Mouse (Mus musculus) embryonic fibroblast, embryonic 13.5 days (primary cell): ENCODE data around the gene Lef1. TPM values are rescaled to one million over a fixed set of nuclear protein-coding genes. Genes with fewer than 3 reads are reported as not detected.

Source experiments
- H3K27ac ChIP-seq: 2 replicates; pipeline ENCODE4 v1.5.1; 2012; ENCODE audit warnings: low read length, control low read depth, inconsistent platforms; ENCODE audit not compliant: insufficient read depth
- H3K4me1 ChIP-seq: 2 replicates; pipeline ENCODE4 v1.6.1; 2011; ENCODE audit warnings: low read length; ENCODE audit not compliant: control insufficient read depth, insufficient read depth
- H3K4me3 ChIP-seq: 2 replicates; pipeline ENCODE4 v1.5.1; 2011; ENCODE audit warnings: mild to moderate bottlenecking, control low read depth, low read length; ENCODE audit not compliant: insufficient read depth
- CTCF ChIP-seq: IDR thresholded peaks from 2 replicates; pipeline ENCODE4 v1.5.1; 2011; ENCODE audit warnings: mild to moderate bottlenecking, control low read depth, low read length, moderate library complexity, borderline replicate concordance; ENCODE audit not compliant: insufficient read depth
- POLR2A ChIP-seq: IDR thresholded peaks from 2 replicates; pipeline ENCODE4 v1.6.1; 2011; ENCODE audit warnings: low read depth, mild to moderate bottlenecking, control low read depth, low read length, moderate library complexity
- polyA plus RNA-seq: library from polyadenylated mRNA; stranded (reverse); fragments of >200 nt; gene quantifications from 2 replicates; pipeline ENCODE4 v1.2.4, GENCODE M21; 2011; ENCODE audit warnings: low read depth; ENCODE audit not compliant: missing spikeins, insufficient read length

The Lef1 gene
- polyA plus RNA-seq, 1 experiment: 1.7 TPM

GRCm38 (mm10) chr3:131237061-131237460 is 126.8 kb downstream of the Lef1 start:
- H3K4me3 ChIP-seq: no peak overlapping the region
- H3K27ac ChIP-seq: no peak overlapping the region
- TF ChIP-seq POLR2A (no peak), CTCF (no peak)
- H3K4me1 ChIP-seq: no peaks in the 10 kb centered on the region

DNA sequence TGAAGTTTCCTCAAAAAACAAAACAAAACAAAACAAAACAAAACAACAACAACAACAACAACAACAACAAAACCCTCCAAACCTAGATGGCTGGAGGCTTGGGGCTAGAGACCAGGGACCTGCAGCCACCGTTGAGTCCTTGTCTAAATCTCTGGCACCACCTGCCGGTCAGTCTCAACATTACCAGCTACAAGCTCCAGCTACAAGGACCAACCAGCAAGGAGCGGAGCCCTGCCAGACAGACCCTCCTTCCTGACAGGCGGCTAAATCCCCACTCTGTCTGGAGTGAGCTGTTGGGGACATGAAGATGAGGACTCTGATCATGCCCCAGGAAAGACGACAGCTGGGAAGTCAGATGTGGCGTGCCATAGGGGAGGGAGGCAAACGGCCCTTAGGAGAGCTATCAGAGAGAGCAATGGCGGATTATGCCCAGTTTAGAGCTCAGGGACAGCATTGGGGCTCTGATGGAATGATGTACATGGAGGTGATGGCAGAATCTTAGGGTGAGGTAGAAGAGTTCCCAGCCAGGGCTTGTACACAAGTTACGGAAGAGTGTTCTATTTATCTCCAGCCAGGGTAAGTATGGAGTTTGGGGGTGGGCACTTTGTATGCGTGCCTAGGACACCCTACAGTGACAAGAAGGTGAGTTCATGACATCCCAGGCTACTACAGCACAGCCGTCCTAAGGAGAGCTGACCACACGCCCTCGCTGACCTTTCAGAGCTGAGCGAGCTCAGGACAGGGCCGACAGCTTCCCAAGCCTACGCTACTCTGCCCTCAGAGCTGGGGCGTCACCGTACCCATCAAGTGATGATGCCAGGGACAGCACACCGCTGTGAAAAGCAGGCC is 127.7 kb downstream of the Lef1 start:
- TF ChIP-seq POLR2A (no peak), CTCF (peak; percentile 83)
- no peak overlapping the region for H3K27ac ChIP-seq
- H3K4me1 ChIP-seq: no peaks in the 10 kb centered on the region
- H3K4me3 ChIP-seq: no peak overlapping the region

GRCm38 (mm10) chr3:131245766-131246578 is 135.7 kb downstream of the Lef1 start:
- Histone ChIP-seq H3K4me3 (no peak overlapping the region), H3K27ac (no peak overlapping the region), H3K4me1 (no peaks in the 10 kb centered on the region)
- no peak for TF ChIP-seq POLR2A
- TF ChIP-seq CTCF: peak; percentile 92

DNA sequence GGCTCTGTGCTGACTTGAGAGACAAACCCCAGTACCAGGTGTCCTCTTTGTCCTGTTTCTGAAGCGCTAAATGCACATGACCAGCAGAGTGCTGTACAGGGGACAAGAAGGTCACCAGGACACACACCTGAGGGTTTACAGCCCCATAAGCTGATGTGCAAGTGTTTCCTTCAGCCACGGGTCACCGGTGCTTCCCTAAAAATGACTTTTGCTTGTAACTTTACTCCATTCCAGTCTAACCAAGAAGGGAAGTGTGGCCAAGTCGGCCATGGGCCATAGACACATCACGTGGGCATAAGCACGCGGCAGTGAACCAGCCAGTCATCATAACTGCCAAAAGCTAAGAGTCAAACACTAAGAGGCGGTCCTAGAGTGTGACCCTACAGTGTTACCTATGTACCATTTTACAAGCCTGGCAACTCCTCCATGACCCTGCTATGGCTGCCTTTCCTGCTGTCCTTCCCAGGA is 136.3 kb downstream of the Lef1 start:
- TF ChIP-seq POLR2A: no peak
- no peak for TF ChIP-seq CTCF
- H3K27ac ChIP-seq: no peak overlapping the region
- H3K4me1 ChIP-seq: no peaks in the 10 kb centered on the region
- no peak overlapping the region for H3K4me3 ChIP-seq

DNA sequence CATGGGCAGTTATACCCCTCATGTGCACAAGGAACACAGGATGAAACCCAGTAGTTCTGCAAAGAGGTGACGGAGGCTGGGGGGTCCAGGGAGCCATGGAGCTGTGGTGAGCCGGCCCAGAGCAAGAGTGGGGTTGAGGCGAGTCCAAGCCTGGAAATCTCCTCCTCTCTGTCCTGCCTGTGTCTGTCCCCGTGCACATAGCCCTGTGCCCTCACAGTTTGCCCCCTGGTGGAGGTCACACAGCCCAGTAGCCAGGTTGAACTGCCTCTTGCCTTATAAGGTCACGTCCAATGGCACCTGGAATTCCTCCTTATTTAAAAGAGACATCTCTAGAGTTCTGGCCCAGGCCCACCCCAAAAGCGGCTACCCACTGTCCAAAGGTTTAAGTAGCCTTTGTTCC is 137.2 kb downstream of the Lef1 start:
- Histone ChIP-seq H3K4me3 (no peak overlapping the region), H3K27ac (no peak overlapping the region), H3K4me1 (no peaks in the 10 kb centered on the region)
- TF ChIP-seq POLR2A: no peak
- TF ChIP-seq CTCF: no peak

- no peak overlapping the region for H3K4me3 ChIP-seq
- TF ChIP-seq CTCF: no peak
- TF ChIP-seq POLR2A: no peak
- no peak overlapping the region for H3K27ac ChIP-seq
- no peaks in the 10 kb centered on the region for H3K4me1 ChIP-seq
Measured at GRCm38 (mm10) chr3:131247851-131248250, 137.6 kb downstream of the Lef1 start.

DNA sequence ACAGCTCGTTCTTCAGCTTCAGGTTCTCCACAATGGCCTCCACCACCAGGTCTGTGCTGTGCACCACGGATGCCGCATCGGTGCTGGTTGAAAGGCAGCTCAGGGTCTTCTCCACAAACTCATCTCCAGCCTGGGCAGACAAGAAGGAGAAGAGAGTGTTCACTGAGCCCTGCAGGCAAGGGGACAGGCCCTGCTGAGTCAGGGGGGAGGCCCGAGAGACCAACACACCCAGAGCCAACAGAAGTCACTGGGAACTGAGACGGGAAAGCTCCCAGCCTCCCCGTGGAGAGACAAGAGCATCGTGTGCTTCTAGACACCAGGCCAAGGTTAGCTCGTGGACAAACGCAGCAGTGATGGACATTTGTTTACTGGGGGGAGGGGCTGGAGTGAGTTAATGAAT is 138.2 kb downstream of the Lef1 start:
- no peak for TF ChIP-seq CTCF
- no peak for TF ChIP-seq POLR2A
- Histone ChIP-seq H3K4me1 (no peaks in the 10 kb centered on the region), H3K27ac (no peak overlapping the region), H3K4me3 (no peak overlapping the region)

GRCm38 (mm10) chr3:131250283-131250682 is 140.0 kb downstream of the Lef1 start:
- no peak for TF ChIP-seq POLR2A
- no peak for TF ChIP-seq CTCF
- H3K4me3 ChIP-seq: no peak overlapping the region

GRCm38 (mm10) chr3:131250978-131251377 is 140.7 kb downstream of the Lef1 start:
- TF ChIP-seq POLR2A (no peak), CTCF (no peak)
- Histone ChIP-seq H3K4me1 (no peaks in the 10 kb centered on the region), H3K4me3 (no peak overlapping the region), H3K27ac (no peak overlapping the region)

More at GRCm38 (mm10) chr3:131250283-131250682, 140.0 kb downstream of the Lef1 start:
- Histone ChIP-seq H3K4me1 (no peaks in the 10 kb centered on the region), H3K27ac (no peak overlapping the region)

DNA sequence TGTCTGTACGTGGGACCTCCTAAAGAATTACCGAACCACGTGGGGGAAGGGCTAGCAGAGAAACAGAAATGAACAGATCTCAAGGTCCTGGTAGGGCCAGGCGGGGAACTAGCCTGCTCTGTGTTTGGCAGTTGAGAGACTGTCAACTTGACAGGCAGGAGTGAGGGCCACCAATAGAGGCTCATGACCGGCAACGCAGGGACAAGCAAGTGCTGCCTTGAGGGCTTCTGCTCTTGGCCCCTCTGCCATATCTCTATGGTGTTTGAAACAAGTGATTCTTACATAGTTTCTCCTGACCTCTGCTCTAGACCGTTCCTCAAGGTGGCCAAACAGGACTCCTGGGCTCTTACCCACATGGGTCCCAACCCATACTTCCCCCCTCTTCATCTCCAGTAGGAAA is 141.3 kb downstream of the Lef1 start:
- Histone ChIP-seq H3K27ac (no peak overlapping the region), H3K4me1 (no peaks in the 10 kb centered on the region), H3K4me3 (no peak overlapping the region)
- TF ChIP-seq POLR2A: no peak
